Mouse (Mus musculus) forebrain, embryonic 12.5 days (tissue): Measurements from ENCODE around the gene Atp6v1e1. TPM values are rescaled to one million over a fixed set of nuclear protein-coding genes. Genes with fewer than 3 reads are reported as not detected.

Source experiments
- microRNA-seq: library from miRNA; unstranded; fragments of <30 nt; microRNA quantifications from one replicate; pipeline ENCODE4, GENCODE M21; 2017
- polyA plus RNA-seq: library from polyadenylated mRNA; unstranded; fragments of >200 nt; fragmentation: Nextera tagmentation; extraction: Ambion mirVana; gene quantifications from 2 replicates; pipeline ENCODE4 v1.2.1, GENCODE M21; 2016

Atp6v1e1 gene
- polyA plus RNA-seq, 1 experiment from 2014 or later: 146 TPM

Small RNA genes lying within 50 kb of the gene (microRNA-seq; reads per million reads assigned to microRNA genes)
- gene Gm25193: not detected

Other genes starting within 250 kb of the Atp6v1e1 start
- gene Cecr2, start 156.4 kb downstream of the Atp6v1e1 start, polyA plus RNA-seq: 12.7 and 13.6 TPM in 2 replicates
- 0.60 and 0.77 TPM in 2 replicates for gene Slc25a18, start 49.2 kb downstream of the Atp6v1e1 start, polyA plus RNA-seq
- 45.6 and 49.6 TPM in 2 replicates for gene Bcl2l13, start 13.4 kb upstream of the Atp6v1e1 start, polyA plus RNA-seq
- gene Bid, start 94.1 kb upstream of the Atp6v1e1 start, polyA plus RNA-seq: 15.3 and 15.6 TPM in 2 replicates